Mouse (Mus musculus): ENCODE results near the gene Errfi1.

Gene Errfi1

DNA sequence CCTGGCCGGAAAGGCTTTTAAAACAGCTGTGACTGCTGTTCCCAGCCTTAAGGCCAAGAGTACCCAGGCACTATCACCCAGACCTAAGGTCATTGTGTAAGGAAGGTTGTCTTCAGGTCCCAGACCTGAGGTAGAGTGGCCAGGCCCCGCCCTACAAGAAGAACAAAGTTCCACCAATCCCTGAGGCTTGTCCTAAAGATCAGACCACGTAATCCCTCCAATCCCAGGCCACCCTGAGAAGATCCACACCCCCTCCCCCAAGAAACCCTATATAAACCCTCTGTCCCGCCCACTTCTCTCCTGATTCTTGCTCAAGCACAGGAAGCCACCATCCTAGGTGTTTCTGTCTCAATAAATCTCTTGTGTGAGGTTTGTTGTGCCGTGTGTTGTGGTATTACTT is 26.6 kb downstream of the Errfi1 start:
- no peak for DNase-seq (ENCODE audit: low spot score in 2 of 2)

DNA sequence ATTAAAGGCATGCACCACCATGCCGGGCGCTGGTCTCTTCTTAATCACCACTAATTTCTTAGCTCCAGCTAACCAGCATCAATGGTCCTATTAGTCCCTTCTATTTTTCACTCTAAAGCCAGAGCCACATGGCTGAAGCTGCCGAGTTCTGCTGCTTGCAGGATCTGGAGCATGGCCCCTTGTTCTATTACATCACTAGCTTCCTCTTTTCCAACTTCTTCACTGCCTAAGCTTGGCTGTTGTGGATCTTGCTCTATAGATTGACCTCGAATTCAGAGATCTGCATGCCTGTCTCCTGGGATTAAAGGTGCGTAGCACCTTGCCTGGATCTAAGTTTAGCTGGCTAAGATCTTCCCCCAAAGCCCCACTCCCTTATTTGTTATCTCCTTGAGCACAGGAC is 28.9 kb downstream of the Errfi1 start:
- DNase-seq (ENCODE audit: low spot score in 2 of 2) = no peak

DNA sequence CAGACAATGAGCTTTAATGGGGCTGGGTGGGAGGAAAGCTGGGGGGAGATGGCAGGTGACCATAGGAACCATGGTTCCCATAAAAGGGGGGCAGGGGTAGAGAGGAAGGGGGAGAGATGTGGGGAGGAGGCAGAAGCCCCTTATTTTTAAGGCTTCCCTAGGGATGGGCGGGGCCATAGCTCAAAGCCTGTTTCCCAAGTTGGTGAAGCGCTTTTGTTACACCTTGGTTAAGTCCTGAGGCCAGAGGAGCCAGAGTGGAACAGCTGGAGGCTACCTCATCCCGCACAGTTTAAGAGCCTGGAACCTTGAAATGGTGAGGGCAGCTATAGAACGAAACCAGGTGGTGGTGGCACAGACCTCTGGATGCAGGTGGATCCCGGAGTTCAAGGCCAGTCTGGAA is 34.2 kb downstream of the Errfi1 start:
- no peak for DNase-seq (ENCODE audit: low spot score in 2 of 2)

DNA sequence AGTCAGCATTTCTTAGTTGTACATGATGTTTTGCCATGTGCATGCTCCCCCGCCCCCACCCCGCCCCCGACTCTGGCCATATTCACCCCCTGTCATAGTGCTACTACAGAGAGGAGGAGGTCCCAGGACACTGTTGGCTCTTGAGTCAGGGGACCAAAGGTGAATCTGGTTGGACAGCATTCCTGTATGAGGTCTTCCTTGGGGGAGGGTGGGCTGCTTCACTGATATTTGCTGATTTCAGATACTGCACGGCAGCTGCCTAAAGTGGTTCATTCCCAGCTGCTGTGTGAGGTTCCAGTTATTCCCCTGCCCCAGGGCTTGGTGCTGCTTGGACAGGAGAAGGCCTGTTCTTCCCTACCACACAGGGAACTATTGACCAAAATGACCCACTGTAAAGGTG is 34.8 kb downstream of the Errfi1 start:
- DNase-seq (ENCODE audit: low spot score in 2 of 2) = no peak

DNA sequence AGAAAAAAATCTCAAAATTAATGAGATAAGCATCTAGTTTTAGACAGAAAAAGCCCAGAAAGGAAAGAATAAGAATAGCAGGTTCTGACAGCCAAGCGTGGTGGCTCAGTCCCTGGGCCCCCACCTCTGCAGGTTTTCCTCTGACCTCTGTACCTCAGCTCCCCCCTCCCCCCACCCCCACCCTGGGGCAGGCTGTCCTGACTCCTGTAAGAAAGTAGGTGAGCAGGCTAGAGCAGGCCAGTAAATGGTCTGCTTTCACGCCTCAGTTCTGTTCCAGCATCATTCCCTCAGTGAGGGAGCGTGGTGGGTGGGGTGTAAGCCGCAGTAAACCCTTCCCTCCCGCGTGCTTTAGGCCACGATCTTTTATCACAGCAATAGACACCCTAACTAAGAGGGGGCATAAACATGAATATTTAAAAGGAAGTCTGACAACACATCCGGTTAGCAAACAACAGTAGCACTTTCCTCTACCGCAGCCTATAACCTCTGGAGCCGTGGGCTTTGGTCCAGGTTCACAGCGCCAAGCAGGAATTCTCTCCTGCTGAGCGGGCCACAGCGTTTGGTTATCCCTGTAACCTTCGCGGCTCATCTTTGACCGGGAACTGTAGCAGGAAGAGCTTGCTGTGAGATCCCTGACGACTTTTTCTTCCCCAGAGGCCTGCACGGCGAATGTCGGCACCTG is 35.7 kb downstream of the Errfi1 start:
- DNase-seq (ENCODE audit: low spot score in 2 of 2) = no peak

DNA sequence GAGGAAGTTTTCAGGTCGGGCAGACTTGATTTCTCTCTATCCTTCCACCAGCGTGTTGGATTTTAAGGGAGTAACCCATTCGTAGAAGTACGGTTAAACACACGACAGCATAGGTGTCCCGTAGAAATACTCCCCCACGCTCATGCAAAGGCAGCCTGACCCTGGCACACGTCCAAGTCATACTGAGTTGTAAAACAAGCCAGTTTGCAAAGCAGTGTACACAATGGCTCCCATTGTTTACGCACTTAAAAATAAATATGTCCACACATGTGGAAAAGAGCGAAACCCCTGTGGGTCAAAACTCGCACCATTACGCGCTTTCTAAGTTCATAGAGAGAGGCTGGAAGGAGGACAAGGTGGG is 36.2 kb downstream of the Errfi1 start:
- no peak for DNase-seq (ENCODE audit: low spot score in 2 of 2)

DNA sequence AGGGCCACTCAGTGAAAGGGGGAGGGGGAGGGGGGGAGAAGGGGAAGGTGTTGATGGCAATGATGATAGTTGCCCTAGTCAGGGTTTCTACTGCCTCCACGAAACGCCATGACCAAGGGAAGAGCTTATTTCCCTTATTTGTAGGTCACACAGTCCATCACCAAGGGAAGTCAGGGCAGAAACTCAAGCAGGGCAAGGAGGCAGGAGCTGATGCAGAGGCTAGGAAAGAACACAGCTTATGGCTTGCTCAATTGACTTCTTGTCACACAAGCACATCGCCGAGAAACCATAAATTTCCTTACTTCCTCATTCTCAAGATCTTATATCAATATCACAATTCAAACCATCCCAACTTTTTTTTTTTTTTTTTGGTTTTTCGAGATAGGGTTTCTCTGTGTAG is 37.6 kb downstream of the Errfi1 start:
- no peak for DNase-seq (ENCODE audit: low spot score in 2 of 2)

DNA sequence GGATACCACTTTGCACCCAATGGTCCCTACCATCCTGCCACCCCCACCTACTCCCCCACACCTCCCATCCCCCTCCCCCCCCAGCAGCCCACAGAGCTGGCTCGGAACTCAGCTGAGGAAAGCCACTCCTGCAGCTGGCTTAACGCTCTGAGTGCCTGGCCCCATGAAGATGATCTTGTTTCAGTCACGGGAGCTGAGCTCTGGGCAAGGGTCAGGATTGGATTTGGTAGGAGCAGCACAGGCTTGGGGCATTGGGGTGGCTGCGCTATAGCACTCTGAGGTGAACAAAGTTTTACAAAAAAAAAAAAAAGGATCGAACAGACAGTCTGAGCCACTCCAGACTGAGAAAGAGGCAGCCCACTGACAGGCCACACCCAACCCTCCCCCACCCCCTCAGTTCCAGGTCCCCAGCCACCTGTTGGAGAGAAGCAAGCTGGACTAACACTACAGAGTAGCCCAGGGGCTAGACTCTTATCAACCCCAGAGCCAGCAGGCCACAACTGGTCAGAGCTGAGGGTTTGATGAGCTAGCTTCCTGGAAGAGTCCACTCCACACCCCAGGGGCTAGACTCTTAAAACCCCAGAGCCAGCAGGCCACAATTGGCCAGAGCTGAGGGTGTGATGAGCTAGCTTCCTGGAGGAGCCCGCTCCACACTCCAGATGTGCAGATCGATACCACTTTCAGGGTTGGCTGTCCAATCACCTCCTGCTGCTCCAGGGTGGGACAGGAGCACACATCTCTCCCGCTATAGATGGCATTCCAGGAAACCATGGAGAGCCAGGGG is 41.2 kb downstream of the Errfi1 start:
- DNase-seq (ENCODE audit: low spot score in 2 of 2) = no peak

DNA sequence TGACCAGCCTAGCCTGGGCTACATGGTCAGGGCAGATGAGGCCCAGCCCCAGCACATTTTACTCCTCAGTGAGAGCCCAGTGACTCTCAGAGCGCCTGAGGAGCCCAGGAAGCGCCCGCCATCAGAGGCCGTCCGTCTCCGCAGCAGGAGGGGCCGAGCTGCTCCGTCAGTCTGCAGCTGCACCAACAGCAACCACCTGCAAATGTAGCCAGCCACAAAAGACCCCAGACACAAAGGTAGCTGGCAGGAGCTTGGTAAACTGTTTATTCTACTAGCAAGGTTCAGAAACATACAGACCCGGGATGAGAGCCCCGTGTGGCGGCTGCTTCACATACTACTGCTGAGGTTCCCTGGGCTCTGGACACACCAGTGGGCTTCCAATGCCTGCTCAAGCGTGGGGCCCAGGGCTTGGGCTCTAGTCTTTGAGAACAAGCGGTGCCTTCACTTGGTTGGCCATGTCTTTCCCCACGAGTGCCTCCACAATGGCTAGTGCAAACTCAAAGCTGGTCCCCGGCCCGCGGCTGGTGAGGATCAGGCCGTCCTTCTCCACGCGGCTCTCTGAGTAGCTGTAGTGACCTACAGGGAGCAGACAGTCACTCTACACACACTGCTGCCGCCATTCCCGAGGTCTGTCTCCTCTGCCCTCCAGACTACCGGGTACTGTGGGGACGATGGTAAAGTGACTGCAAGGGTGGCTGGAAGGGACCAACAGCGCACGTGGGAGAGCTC is 43.3 kb downstream of the Errfi1 start:
- no peak for DNase-seq (ENCODE audit: low spot score in 2 of 2)

DNA sequence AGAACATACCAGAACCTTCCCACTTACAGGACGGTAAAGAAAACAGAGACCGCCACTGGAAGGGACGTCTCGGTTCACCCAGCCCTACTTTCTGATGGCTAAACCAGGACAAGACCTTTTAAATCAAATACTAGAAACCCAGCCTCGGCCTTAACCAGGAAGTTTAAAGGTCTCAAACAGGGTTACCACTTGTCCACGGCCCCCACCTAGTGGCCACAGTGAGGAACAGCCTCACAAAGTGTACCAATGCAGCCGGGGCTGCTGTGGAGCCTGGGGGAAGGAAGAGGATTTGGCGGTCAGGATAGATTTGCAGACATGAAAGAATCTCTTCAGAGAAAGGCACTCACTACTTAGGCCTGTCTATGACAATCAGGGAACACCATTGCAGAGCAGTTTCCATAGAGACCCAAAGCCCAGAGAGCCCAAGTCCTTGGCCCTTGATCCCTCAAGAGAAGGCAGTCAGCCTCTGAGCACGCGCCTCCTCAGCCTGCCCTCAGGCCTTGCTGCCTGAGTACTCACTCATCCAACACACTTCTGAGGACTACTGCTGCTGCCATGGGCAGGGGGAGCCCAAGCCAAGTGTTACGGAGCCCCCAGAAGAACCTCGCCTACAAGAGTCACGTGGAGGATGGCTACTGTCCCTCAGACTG is 45.1 kb downstream of the Errfi1 start:
- DNase-seq (ENCODE audit: low spot score in 2 of 2) = peak; percentile 50 to 72

DNA sequence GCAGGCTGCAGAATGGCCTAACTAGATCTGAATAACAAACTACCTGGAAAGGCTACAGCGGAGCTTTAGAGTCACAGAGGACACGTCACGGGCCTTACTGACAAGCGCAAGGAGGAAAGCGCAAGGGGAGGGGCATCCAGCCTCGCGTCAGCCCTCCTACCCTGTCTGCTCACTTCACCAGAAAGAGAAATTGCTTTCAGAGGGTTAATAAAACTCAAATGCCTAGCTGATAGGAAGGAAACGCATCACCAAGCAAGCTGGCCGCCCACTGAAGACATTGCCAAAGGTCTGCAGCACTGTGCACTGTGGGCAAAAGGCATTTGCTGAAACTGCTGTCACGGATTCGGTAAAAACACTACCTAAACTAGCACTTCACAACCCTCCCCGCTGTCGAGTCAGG is 46.8 kb downstream of the Errfi1 start:
- DNase-seq (ENCODE audit: low spot score in 2 of 2) = no peak

DNA sequence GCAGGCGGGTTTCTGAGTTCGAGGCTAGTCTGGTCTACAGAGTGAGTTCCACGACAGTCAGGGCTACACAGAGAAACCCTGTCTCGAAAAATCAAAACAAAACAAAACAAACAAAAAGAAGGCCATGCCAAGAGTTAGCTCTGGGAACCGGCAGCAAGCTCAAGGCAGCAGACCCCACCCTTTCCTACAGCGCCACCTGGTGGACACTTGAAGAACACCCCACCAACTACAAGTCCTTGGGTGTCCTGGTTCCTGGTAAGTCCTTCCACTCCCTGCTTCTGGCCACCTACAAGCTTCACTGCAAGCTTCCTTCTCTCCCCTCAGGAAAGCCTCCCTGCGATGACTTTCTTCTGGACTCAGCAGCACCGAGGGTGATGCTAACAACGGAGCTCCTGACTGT is 47.9 kb downstream of the Errfi1 start:
- peak; percentile 64 to 87 for DNase-seq (ENCODE audit: low spot score in 2 of 2)

DNA sequence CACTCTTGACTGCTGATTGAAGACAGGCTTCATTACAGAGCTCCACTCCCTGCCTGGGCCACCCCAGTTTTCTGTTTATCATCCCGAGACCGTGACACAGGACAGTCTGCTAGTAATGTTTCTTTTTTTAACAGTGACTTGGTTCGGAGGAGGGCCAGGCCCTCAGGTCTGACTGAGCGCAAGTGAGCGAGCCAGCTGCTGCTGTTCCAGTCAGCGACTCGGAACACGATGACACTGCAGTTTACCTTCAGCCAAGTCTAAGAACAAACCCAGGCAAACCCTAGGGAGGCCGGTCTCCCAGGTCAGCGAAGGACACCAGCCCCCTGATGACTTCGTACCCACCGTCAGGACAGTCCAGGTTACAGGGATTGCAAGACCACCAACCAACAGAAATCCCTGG is 48.3 kb downstream of the Errfi1 start:
- DNase-seq (ENCODE audit: low spot score in 2 of 2) = no peak

DNA sequence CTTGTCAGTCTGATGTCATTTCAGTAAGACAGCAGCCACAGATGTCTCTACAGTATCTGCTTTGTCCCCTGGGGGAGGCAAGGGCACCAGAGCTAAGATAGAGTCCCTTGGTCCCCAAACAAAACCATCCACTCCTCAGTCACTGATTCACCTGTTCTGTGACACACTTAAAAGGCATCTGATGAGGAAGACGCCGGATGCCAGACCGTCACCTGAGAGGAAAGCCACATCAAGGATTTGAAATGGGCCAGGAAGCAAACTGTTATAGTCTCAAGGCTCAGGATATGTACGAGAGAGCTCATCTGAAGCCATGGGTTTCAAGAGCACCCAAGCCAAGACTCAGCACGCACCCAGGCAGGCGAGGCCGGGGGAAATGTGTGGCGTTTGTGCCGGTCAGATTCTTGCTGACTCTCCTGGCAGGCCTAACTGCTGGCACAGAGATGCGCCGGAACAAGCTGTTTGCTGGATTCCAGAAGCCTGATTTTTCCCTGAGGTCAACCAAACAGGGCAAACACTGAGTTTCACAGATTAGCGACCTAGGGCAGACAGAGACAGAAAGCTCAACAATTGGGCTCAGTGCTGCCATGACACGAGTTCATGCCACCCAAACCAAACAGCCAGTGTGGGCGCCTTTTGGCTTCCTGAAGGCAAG is 49.5 kb downstream of the Errfi1 start:
- DNase-seq (ENCODE audit: low spot score in 2 of 2) = no peak

DNA sequence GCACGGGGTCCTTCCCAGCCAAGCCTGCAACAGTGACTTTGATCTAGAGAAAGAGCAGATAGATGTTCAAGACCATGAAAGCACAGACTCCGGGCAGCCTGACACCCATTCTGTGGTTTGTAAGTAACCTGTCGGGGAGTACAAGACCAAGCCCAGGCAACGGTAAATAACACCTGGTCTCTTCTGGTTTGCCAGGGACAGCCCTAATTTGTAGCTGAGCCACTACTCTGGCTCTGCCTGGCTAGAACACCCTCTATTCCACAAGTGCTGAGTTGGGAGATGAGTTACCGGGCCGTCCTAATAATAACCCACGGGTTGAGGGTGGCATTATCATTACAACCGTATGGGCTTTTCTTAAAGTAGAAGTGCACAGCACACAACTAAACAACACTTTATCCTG is 53.4 kb downstream of the Errfi1 start:
- no peak for DNase-seq (ENCODE audit: low spot score in 2 of 2)

DNA sequence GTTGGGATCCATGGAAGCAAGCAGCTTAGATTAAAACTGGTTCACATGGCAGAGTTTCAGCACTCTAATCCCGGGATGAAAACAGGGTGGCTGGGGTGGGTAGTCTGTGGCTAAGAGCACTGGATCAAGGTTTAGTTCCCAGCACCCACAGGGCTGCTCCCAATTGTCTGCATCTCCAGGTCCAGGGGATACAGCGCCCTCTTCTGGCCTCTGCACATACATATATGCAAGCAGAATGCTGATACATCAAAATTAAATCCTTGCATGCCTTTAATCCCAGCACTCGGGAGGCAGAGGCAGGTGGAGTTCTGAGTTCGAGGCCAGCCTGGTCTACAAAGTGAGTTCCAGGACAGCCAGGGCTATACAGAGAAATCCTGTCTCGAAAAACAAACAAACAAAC is 54.8 kb downstream of the Errfi1 start:
- DNase-seq (ENCODE audit: low spot score in 2 of 2) = peak in 1 of 2 experiments; percentile 55

DNA sequence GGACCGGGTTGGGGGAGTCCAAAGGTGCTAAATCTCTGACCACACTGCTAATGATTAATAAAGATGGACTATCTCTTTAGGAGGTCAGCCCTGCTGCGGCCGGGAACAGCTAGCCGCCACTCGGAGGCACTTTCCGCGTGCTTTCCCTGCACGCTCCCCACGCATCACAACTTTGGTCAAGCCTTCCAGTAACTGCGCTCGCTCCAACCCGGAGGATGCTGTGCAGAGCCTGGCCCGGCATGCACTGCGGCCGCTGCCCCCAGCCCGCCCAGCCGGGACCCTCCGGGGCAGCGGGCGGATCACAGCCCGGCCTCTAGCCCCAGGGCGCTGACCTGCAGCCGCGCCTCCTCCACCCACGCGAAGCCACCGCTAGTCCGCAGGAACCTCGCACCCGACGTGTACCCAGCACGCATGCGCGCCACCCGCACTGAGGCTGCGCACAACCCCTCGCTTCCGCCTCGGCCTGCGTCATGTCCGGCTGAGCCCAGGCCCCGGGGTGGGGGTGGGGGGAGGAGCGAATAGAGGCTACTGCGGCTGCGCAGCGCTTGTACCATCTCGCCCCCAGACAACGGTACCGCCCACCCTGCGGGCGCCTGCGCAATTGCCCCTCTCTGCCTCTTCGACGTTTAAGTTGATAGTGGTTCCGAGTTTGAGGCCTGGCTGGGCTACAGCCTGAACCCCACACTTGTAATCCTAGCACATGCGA is 55.9 kb downstream of the Errfi1 start:
- peak; percentile 97 to 99 for DNase-seq (ENCODE audit: low spot score in 2 of 2)

DNA sequence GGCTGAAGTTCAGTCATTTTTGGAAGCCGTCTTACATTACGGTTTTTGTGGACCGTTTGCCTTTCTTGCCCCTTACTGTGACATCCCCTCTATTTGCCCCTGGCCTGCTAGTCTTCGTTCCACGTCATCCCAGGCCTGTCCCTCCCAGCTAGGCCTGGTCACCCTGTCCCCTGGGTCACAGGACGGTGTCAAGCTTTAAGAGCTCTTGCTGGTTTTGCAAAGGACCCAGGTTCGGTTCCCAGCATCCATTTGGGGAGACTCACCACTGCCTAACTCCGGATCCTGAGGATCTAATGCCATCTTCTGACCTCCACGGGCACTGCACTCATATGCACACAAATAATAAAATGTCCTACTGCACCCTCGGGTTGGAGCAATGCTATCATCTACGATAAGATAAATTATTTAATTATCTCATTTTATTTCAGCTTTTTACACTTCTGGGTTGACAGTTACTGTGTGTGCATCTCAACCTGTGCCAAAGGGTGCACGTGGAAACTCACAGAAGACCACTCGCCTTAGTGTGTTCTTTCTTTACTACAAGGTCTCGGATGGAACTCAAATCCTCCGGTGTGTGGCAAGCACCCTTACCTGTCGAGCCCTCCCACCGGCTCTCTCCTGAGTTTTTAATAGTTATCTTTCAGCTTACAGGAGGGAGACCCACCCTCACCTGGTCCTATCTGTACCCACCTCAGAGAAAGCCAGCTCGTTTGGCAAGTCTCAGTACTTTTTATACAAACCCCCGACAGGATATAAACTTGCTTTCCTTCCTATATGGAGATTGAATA is 56.6 kb downstream of the Errfi1 start:
- no peak for DNase-seq (ENCODE audit: low spot score in 2 of 2)

DNA sequence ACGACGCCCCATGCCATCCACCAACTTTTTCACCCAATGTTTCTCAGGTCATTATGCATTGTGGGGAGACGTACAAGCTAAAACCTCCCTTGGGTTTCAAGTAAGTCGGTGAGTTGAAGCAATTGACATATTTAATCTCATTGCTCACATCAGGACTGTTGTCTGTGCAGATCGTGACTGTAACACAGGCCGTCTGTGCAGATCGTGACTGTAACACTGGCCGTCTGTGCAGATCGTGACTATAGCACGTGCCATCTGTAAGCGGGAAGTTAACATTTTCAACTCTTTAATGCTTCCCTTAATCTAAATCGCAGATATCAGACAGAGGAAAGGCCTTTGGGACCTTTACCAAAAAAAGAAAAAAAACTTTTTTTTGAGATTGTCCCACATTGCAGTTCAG is 60.0 kb downstream of the Errfi1 start:
- no peak for DNase-seq (ENCODE audit: low spot score in 2 of 2)

DNA sequence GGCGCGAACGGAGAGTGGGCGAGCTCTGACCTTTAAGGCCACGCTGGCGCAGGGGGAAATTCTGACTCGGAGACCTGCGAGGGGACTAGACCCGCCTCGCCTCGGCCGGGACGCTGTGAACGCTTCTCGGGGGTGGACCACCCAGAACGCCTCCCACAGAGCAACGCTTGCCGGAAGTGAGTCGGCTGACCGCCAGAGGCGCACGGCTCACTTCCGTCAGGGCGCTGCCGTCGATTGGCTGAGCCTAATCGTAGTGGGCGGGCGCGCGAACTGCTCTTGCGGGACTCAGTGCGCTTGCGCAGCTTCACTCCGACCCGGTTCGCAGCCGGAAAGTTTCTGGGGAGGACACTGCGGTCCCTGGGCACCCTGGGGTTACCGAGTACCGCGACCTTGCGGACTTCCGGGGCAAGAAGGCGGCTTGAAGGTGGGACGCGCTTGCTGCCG is 60.6 kb downstream of the Errfi1 start, which contains the start of the genes Park7 and Tnfrsf9:
TSS of gene Park7 (minus strand) at position 148 of the 444 bp plus-strand sequence.
TSS of gene Tnfrsf9 (plus strand) at position 273 of the 444 bp plus-strand sequence.
- DNase-seq (ENCODE audit: low spot score in 2 of 2) = peak; percentile 91 to 97
